Mouse (Mus musculus) liver, adult 2 months (tissue): ENCODE data around the gene Lrmp.

ENCODE experiments used
- CTCF ChIP-seq: fragments of 200-500 bp; IDR thresholded peaks from 2 replicates; pipeline ENCODE4 v1.5.1; 2011; ENCODE audit warnings: low read depth, low read length, control low read depth
- POLR2A ChIP-seq: fragments of 200-500 bp; IDR thresholded peaks from 2 replicates; pipeline ENCODE4 v1.6.1; 2011; ENCODE audit warnings: low read length, control low read depth; ENCODE audit not compliant: insufficient read depth; ENCODE audit errors: extremely low read depth

DNA sequence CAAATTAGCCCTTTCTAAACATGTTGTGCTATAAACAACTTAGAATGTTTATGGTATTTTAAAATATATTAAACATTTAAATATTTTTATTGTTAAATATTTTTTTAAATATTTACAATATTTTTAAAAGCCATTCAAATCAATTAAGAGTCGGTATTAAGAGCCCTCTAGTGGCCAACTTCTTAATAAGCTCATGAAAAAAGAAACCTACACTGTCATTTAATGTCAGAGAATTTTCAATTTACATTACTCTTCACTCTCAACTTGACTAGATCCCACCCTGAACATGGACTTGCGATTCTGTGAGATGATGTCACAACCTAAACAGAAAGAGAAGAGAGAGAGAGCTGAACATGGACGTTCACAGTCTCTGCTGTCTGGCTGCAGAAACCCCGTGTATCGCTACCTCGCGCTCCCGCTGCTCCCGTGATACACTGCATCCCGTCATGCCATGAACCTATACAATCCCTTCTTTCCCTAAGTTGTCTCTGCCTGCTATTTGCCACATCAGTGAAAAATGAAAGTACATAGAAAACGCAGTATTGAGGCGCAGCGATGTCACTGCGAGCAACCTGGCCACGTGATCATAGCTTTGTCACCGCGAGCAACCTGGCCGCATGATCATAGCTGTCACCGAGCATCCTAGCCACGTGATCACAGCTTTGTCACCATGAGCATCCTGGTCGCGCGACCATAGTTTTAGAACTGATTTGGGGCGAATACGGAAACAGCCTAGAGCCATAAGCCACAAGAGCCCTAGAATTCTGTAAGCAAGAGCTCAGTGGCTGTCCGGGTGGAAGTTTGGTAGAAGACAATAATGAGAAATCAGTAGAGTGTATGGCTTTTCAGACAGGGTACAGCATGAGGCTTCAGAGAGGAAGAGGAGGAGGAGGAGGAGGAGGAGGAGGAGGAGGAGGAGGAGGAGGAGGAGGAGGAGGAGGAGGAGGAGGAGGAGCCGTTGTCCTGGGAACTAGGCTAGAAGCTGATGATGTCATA lies 71.9 kb downstream of the Lrmp start:
- 0 out of 2 replicates have a peak, but pooled peaks have one; percentile 0 for TF ChIP-seq CTCF
- TF ChIP-seq POLR2A, result no peak
